Mouse (Mus musculus): ENCODE measurements around the gene Mycl. TPM values are rescaled to one million over a fixed set of nuclear protein-coding genes. Genes with fewer than 3 reads are reported as not detected.
"Not testable (repeated sequence)": the region's sequence is repeated elsewhere in the genome, so short reads cannot be mapped to it uniquely, and the experiment has no call there.

The Mycl gene
- total RNA-seq, 2 experiments from 2014 or later = 35.0 to 39.2 TPM

DNA sequence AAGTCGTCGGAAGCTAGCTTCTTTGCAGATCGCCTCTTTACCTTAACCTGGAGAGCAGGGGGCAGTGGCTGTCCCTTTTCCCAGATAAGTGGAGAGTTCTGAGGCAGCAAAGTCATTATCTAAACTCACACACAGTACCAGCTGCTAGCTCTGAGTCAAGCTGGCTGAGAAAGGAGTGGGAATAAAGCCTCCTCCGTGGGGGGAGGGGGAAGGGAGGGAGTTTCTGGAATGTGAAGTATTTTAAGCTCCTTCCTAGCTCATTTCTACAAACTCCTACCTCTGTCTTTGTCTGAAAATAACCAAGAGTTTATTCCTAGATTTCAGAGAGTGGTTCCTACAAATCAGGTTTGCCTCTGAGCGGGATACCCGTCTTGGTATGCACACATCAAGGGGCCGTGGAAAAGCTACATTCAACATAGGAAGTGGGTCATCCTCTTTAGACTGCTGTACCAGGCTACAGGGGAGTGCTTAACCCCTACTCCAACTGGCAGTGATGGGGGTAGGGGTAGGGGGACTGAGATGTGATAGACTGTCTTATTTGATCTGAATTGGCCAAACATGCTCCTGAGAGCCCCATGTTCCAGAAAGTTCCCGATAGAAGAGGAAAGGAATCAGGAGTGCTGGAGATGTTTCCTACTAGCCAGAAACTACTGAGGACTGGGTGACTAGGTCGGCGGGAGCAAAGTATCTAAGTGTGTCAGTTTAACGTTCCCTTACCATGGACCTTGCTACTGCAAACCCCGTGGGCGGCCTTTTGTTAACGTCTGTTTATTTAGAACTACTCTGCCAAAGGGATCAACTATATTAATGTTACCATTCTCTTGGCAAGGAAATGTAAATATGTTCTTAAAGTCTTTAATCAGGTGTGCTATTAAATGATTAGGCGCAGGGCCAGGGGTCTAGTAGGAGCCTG is 9.9 kb downstream of the Mycl start:
- peak; percentile 72 to 73 for DNase-seq (ENCODE audit: extremely low spot score in 1 of 2, low spot score in 2 of 2)
- intact Hi-C loops (cut with DNase I) = no loop called here

DNA sequence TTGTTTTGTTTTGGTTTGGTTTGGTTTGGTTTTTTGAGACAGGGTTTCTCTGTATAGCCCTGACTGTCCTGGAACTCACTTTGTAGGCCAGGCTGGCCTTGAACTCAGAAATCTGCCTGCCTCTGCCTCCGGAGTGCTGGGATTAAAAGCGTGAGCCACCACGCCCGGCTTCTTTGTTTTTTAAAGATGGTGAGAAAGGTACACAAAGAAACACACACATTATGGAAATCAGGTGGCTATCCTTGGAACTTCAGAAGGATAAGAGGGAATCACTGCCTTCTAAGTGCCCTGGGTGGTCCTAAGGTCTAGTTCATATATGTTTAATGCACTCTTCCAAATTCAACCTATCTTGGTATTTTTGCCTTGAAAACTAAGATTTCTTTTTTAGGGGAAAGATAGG is 17.0 kb downstream of the Mycl start:
- intact Hi-C loops (cut with DNase I); DNase-seq (ENCODE audit: extremely low spot score in 1 of 2, low spot score in 2 of 2): not testable (repeated sequence)

GRCm38 (mm10) chr4:123013346-123013945 is 18.0 kb downstream of the Mycl start:
- DNase-seq (ENCODE audit: extremely low spot score in 1 of 2, low spot score in 2 of 2) = no peak
- intact Hi-C loops (cut with DNase I) = no loop called here

GRCm38 (mm10) chr4:123013949-123014406 is 18.5 kb downstream of the Mycl start:
- intact Hi-C loops (cut with DNase I) = no loop called here
- peak in 1 of 2 experiments; percentile 81 for DNase-seq (ENCODE audit: extremely low spot score in 1 of 2, low spot score in 2 of 2)

DNA sequence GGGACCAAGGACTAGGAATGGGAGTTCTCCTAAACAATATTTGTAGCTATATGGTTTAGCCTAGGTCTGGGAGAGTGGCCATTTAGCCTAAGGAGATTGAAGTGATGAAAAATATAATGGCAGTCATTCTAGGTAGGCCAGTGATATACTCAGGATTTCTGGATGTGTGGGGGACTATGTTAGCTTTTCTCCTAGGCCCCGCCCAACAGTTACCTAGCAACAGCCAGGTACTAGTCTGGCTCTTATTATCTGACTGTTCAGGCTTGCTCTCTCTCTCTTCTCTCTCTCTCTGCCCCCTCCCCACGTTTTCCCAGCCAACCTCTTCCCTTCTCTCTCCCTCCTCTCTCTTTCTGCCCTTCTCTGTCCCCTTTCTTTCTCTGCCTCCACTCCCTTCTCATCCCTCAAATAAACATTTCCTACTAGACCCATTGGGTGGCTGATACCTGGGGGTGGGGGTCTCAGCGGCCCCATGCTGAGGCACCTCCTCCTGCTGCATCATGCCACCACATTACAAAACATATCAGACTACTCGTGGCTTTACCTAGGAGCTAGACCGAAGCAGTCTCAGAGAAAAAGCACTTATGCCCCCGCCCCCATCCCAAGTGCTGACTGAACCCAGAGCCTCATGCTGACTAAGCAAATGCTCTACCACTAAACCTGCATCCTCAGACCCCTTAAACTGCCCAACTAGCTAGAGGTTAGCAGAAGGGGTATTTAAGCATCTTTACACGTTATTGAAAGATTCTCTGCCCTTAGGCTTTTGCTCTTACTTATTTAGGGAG is 19.2 kb downstream of the Mycl start:
- DNase-seq (ENCODE audit: extremely low spot score in 1 of 2, low spot score in 2 of 2) = no peak
- intact Hi-C loops (cut with DNase I) = no loop called here

DNA sequence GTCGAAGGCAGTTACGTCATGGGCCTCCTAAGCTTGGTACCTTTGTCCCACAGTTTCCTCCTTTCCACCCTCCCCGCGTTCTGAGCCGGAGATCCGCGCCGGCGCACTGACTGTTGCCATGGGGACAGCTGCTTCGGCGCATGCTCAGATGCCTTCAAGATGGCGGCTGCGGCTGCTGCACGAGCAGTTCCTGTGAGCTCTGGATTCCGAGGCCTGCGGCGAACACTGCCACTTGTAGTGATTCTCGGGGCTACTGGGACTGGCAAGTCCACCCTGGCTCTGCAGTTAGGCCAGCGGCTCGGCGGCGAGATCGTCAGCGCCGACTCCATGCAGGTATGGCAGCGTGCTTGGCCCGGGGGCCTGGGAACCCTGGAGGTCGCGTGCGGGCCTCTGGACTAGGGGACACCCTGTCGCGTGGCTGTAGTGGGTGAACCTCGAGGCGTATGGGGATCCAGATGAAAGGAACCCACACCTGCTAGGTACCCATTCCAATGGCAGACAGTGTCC is 21.1 kb downstream of the Mycl start, which contains the start of gene Trit1:
Gene Trit1 (plus strand): TSS at position 147 of the 507 bp plus-strand sequence.
- peak; percentile 95 to 96 for DNase-seq (ENCODE audit: extremely low spot score in 1 of 2, low spot score in 2 of 2)
- intact Hi-C loops (cut with DNase I) = no loop called here

- intact Hi-C loops (cut with DNase I) = no loop called here
- no peak for DNase-seq (ENCODE audit: extremely low spot score in 1 of 2, low spot score in 2 of 2)
Measured at GRCm38 (mm10) chr4:123021591-123021990, 26.1 kb downstream of the Mycl start.

- intact Hi-C loops (cut with DNase I) = no loop called here
- DNase-seq (ENCODE audit: extremely low spot score in 1 of 2, low spot score in 2 of 2) = no peak
Measured at GRCm38 (mm10) chr4:123022896-123023295, 27.4 kb downstream of the Mycl start.

DNA sequence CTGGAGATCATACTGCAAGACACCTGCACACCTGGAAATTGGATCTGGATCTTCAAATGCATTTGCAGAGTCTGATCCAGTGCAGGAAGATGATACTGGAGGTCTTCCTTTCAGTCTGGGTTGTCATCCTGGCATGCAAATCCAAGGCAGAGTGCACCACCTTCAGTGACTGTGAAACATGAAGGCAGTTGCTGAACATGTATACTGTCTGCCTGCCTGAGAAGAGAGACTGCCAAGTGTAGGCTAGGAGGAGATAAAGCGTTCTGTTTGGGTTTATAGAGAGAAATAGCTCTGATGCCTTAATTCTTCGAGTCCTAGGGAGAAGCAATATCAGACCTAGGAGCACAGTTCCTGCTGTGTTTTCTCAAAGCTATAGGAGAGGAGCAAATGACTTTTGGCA is 30.0 kb downstream of the Mycl start:
- intact Hi-C loops (cut with DNase I) = no loop called here
- DNase-seq (ENCODE audit: extremely low spot score in 1 of 2, low spot score in 2 of 2) = no peak

DNA sequence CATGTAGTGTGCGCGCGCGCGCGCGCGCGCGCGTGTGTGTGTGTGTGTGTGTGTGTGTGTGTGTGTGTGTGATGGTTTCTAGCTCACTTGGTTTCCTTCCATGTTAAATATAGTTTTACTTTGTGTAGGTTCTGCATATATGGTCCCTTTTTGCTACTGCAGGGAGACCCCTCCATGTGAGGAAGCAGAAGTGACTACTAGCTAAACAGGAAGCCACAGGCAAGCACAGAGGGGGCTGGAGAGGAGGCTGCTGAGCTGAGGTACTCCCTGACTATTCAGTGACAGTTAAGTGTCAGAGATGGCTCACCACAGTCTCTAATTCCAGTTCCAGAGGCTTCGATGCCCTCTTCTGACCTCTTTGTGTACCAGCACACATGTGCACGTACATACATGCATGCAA is 30.7 kb downstream of the Mycl start:
- intact Hi-C loops (cut with DNase I) = no loop called here
- DNase-seq (ENCODE audit: extremely low spot score in 1 of 2, low spot score in 2 of 2) = no peak

DNA sequence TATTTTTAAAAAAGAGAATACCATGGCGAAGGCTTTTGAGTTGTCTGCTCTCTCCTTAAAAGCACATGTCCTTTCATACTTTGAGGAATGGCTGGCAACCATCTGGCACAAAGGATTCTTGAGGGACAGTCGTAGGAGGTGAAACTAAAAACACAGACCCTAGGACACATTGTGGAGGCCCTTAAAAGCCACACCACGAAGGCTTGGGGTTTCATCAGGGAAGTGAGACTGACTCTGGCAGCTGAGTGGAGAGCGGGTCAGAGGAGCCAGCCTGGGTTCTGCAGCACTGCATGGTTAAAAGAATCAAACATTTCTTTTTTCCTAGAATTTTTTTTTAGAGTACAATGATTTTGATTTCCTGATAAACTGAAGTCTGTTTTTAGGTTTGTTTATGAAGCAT is 31.1 kb downstream of the Mycl start:
- DNase-seq (ENCODE audit: extremely low spot score in 1 of 2, low spot score in 2 of 2) = no peak
- intact Hi-C loops (cut with DNase I) = no loop called here

DNA sequence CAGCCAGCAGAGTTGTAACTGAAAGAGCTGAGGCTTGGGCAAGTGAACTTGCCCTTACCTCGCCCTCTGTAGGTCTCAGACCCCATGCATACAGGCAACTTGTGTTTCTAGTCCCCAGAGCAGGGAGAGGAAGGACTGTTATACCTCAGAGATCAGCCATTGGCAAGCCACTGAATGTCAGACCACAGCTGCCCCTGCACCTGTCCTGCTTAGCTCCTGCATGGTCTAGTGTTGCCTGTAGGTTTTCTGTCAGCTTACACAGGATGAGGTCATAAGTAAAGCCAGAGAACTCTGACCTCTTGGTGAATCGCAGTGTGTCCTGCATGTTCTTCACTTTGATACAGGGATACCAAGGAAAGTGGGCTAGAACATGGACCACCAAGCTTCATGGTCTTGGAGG is 39.4 kb downstream of the Mycl start:
- DNase-seq (ENCODE audit: extremely low spot score in 1 of 2, low spot score in 2 of 2) = no peak
- intact Hi-C loops (cut with DNase I) = no loop called here

- no peak for DNase-seq (ENCODE audit: extremely low spot score in 1 of 2, low spot score in 2 of 2)
- intact Hi-C loops (cut with DNase I) = no loop called here
Measured at GRCm38 (mm10) chr4:123035636-123036035, 40.2 kb downstream of the Mycl start.

- intact Hi-C loops (cut with DNase I) = no loop called here
- no peak for DNase-seq (ENCODE audit: extremely low spot score in 1 of 2, low spot score in 2 of 2)
Measured at GRCm38 (mm10) chr4:123036710-123037109, 41.3 kb downstream of the Mycl start.

DNA sequence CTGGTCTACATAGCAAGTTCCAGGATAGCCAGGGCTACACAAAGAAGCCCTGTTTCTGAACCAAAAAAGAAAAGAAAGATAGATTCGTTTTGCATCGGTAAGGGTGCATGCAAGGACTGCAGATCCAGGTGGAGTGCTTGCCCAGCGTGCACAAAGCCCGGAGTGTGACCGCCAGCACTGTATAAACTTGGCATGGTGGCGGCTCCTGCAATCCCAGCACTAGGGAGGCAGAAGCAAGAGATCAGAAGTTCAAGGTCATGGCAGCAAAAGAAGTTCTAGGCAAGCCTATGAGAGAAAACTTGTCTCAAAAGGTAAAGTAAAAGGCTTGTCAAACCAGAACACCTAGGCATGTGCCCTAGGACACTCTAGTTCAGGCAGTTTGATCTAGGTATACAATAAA is 45.7 kb downstream of the Mycl start:
- intact Hi-C loops (cut with DNase I) = no loop called here
- no peak for DNase-seq (ENCODE audit: extremely low spot score in 1 of 2, low spot score in 2 of 2)

GRCm38 (mm10) chr4:123043858-123044257 is 48.4 kb downstream of the Mycl start:
- intact Hi-C loops (cut with DNase I) = no loop called here
- no peak for DNase-seq (ENCODE audit: extremely low spot score in 1 of 2, low spot score in 2 of 2)

GRCm38 (mm10) chr4:123044842-123045241 is 49.4 kb downstream of the Mycl start:
- DNase-seq (ENCODE audit: extremely low spot score in 1 of 2, low spot score in 2 of 2) = no peak
- intact Hi-C loops (cut with DNase I) = no loop called here

- intact Hi-C loops (cut with DNase I) = no loop called here
- DNase-seq (ENCODE audit: extremely low spot score in 1 of 2, low spot score in 2 of 2) = no peak
Measured at GRCm38 (mm10) chr4:123046300-123046699, 50.8 kb downstream of the Mycl start.

- intact Hi-C loops (cut with DNase I) = no loop called here
- DNase-seq (ENCODE audit: extremely low spot score in 1 of 2, low spot score in 2 of 2) = peak; percentile 82 to 93
Measured at GRCm38 (mm10) chr4:123050681-123051211, 55.3 kb downstream of the Mycl start.
